Mouse (Mus musculus): ENCODE results near the gene Med22.

Gene Med22

DNA sequence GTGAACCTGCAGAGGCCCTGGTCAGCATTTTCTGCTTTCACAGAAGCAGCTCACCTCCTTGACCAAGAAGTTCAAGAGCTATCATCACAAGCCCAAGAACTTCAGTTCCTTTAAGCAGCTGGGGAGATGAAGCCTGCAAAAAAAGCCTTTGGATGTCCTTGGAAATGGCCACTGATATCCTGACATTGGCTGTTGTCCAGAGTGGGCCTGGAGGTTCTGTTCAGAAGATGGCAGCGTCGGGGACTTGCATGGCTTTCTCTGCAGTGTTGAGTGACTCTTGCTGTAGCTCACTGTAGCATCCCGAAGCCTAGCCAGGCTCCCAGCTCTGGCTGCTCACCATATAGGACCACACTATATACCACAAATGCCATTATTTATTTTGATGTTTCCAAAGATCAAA is 9.2 kb upstream of the Med22 start:
- in situ Hi-C loops (cut with MboI, MseI), result loop anchor here in 1 of 2 experiments (5.0 to 25.0 kb wide), 3 partner anchors 103 to 1707 kb away; partner anchors contain the start of genes Fam166a, Nelfb, Stpg3 and Tubb4b

DNA sequence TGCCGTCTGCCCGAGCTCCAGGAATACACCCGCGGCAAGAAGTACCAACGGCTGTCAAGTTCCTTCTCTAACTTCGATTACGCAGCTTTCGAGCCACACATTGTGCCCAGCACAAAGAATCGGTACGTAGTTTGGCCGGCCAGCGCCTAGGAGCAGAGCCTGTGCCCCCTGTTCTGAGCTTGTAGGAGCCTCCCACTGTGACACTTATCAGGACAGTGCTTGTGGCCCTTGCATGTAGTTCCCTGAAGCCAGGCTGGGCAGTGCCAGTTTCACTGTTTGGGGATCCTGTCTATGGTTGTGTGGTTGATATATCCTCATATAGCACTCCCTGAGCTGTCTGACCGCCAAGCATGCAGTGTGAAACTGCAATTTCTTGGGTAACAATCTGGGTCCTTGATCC is 6.3 kb upstream of the Med22 start:
- in situ Hi-C loops (cut with MboI, MseI), result loop anchor here in 1 of 2 experiments (5.0 to 25.0 kb wide), 3 partner anchors 106 to 1704 kb away; partner anchors contain the start of genes Fam166a, Nelfb, Stpg3 and Tubb4b

DNA sequence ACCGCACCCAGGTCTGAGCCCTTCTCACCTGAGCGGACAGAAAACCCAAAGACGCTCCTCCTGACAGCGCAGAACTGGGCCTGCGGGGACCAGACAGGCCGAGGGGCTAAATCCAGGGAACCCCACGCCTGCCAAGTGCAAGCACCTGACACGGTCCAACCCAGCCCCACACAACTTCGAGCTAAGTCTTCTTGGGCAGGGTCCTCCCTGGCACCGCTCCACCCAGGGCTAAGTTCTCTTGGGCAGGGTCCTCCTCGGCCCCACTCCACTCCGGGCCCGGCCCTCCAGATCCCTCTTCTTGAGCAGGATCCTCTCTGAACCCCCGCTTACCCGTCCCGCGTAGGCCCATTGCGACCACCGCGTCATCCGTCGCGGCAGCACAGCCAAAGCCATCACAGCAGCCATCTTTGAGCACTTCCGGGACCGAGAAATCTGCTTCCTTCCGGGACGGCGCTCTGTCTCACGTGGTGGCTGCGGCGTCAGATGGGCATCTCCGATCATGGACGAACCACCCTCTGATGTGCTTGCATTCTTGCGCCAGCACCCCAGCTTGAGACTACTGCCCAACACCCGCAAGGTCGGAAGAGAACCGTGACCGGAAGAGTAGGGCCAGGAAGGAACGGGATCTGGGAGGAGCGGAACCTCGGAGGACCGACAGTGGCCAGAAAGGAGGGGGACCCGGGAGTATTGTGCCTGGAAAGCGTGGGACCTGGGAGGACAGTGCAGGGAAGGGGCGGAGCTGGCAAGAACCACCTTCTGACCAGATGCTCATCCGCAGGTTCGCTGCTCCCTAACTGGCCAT is 5.7 kb upstream of the Med22 start, which contains the start of the genes Surf2 and Surf1:
Surf2 (plus strand) TSS at position 441 of the 802 bp plus-strand sequence.
Surf1 (minus strand) TSS at position 604 of the 802 bp plus-strand sequence.
- in situ Hi-C loops (cut with MboI, MseI), result loop anchor here in 1 of 2 experiments (5.0 to 25.0 kb wide), 3 partner anchors 106 to 1704 kb away; partner anchors contain the start of genes Fam166a, Nelfb, Stpg3 and Tubb4b

DNA sequence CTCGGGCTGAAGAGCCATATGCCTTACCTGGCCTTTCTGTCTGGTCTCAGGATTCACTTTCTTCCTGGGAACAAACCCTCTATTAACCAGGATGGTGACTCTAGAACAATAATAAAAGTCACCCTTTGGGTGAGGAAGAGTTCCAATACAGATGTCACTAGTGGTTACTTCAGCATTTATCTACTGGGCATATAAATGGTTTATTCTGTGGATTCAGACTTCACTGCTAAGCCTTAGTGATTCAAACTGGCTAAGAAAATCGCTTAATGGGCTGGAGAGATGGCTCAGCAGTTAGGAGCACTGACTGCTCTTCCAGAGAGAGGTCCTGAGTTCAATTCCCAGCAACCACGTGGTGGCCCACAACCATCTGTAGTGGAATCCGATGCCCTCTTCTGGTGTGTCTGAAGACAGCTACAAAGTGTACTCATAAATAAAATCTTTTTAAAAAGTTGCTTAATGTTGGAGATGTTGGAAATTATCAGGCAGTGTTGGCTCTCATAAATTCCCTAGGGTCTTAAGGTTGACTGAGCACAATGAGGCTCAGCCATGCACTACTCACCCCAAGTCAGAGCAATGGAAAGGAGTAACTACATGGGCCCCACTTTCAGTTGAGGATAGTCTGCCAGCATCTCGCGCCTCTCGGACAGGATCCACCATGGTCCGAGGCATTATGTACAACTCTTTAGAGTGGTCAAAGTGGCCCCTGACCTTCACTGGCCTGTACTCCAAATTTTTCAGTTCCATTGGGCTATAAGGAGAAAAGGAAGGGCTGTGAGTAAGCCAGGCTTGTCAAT is 3.9 kb upstream of the Med22 start:
- in situ Hi-C loops (cut with MboI, MseI), result loop anchor here in 1 of 2 experiments (25.0 kb wide), 1 partner anchor 1702 kb away; the partner anchor contains the start of genes Fam166a, Nelfb, Stpg3 and Tubb4b

DNA sequence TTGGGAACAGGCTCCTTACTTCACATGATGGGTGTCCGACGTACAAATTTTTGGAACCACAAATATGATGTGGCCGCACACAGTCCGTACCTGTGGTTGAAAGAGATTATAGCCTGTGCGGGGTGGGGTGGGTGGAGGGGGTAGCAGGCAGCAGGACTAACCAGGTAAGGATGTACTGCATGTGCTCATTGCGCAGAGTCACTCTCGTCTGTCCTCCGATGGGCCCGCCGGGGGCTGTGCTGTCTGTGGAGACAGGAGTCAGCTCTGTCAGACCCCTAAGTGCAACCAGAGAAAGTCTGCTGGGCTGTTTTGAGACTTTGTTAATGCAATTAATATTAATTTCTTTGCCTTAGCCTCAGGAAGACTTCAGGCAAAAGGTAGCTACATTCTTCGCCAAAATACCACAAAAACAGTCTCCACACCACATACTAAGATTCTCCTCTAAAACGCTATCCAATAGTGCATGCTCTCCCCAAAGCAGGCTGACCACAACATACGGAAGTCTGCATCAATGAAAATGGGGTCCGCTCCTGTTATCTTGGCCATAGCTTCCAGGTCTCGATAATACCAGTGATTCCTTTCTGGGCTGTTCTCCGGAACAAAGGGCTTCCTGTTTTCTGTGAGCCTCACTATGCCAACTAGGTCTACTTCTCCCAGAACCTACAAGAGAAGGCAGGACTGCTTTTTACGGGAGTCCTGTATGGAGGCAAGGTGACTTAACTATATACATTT is 3.1 kb upstream of the Med22 start:
- in situ Hi-C loops (cut with MboI, MseI), result loop anchor here in 1 of 2 experiments (25.0 kb wide), 1 partner anchor 1701 kb away; the partner anchor contains the start of genes Fam166a, Nelfb, Stpg3 and Tubb4b

DNA sequence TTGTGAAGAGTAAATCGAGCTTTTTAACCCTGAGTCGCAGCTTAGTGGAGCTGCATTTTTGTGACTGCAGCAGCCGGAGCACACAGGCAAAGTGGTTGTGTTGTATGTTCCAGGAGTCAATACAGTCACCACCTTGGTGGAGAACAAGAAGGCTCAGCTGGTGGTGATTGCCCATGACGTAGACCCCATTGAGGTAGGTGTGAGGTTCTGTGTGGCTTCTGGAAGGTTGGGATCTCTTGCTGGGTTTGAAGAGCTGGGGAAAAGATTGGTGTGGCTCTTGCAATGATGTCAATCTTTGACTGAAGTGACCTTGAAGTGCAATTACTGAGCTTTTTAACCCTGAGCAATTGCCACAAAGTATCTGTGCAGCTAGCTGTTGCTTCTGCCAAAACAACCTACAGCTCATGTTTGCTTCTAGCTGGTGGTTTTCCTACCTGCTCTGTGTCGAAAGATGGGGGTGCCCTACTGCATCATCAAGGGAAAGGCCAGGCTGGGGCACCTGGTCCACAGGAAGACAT is 1.8 kb upstream of the Med22 start:
- in situ Hi-C loops (cut with MboI, MseI), result loop anchor here in 1 of 2 experiments (25.0 kb wide), 1 partner anchor 1700 kb away; the partner anchor contains the start of genes Fam166a, Nelfb, Stpg3 and Tubb4b

DNA sequence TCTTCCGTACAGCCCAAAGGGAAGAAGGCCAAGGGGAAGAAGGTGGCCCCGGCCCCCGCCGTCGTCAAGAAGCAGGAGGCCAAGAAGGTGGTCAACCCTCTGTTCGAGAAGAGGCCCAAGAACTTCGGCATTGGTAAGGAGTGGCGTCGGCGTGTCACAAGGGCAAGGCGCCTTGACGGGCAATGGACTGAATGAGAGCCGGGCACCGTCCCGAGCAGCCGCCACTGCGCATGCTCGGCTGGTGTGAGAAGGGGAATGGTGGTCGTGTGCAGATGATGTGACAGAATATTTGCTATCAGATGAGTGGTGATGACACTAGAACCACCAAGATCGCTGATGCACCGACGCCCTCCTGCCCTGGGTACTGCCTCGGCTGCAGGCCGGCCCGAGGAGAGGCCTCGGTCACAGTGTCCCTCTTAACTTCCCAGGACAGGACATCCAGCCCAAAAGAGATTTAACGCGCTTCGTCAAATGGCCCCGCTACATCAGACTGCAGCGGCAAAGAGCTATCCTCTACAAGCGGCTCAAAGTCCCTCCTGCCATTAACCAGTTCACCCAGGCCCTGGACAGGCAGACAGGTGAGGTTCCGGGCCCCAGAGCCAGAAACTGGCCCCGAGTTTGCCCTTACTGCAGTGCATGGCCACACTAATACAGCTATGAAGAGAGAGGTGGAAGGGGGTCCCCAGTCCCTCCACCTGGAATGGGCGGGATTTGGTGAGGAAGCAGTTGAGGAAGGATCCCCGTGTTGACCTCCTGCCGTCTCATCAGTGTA is 703 bp upstream of the Med22 start:
- in situ Hi-C loops (cut with MboI, MseI), result loop anchor here in 1 of 2 experiments (25.0 kb wide), 1 partner anchor 1699 kb away; the partner anchor contains the start of genes Fam166a, Nelfb, Stpg3 and Tubb4b

DNA sequence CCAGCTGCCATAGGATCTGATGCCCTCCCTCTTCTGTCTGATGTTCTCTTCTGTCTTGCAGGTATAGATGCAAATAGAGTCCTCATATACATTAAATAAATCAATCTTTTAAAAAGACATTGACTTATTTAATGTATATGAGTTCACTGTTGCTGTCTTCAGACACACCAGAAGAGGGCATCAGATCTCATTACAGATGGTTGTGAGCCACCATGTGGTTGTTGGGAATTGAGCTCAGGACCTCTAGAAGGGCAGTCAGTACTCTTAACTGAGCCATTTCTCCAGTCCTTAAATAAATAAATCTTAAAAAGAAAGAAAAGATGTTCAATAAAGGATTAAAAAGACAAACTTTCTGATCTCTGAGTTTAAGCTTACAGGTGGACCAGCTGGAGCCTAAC is 1.1 kb downstream of the Med22 start:
- in situ Hi-C loops (cut with MboI, MseI), result loop anchor here (5.0 to 25.0 kb wide), 2 partner anchors 467 to 1697 kb away; partner anchors contain the start of genes Fam166a (in 1 of the 2), Nelfb (in 1 of the 2), Stpg3 (in 1 of the 2) and Tubb4b (in 1 of the 2)

DNA sequence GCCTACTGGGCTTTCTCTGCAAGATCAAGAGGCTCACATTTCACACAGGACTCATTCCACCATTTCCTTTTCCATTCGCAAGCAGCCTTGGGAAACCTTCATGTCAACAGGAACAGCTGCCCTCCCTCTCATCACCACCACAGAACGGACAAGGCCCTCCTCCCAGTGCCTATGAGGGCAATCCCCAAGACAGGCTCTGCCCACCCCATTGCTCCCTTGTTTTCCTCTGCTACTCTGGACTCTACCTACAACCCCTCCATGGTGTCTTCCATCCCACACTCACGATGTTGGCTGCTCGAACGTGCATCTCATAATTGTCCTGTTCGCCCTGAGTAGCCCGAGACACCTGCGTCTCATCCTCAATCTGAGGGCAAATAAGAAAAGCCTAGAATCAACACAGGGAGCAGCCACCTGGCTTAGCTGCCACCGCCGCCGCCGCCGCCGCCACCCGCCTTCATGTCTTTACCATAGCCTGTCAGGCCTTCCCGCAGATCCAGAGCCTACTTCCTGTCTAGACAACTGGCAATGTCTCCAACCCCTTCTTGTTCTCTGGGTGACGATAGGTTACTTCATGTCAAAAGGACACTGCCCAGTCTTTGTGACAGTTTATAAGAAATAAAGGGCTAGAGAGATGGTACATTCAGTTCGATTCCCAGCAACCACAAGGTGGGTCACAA is 1.6 kb downstream of the Med22 start:
- in situ Hi-C loops (cut with MboI, MseI), result loop anchor here (5.0 to 25.0 kb wide), 2 partner anchors 467 to 1697 kb away; partner anchors contain the start of genes Fam166a (in 1 of the 2), Nelfb (in 1 of the 2), Stpg3 (in 1 of the 2) and Tubb4b (in 1 of the 2)

DNA sequence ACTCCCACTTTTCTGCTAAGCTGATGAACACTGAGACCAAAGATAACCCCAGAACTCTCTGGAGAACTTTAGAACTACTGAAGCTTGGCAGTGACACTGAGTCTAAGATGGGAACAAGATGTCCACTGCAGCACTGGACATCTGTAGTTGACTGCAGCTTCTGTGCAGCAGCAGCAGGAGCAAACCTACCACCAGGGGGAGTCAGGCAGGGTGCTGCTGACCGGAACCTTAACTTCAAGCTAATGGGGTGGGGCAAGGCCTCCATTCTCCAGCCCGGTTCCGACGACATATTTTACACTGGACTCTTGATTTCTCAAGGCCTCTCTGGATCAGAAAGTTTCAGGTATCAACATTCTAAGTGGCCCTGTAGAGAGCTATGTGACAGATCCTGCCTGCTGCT is 3.4 kb downstream of the Med22 start:
- in situ Hi-C loops (cut with MboI, MseI), result loop anchor here (5.0 to 25.0 kb wide), 2 partner anchors 465 to 1695 kb away; partner anchors contain the start of genes Fam166a (in 1 of the 2), Nelfb (in 1 of the 2), Stpg3 (in 1 of the 2) and Tubb4b (in 1 of the 2)

DNA sequence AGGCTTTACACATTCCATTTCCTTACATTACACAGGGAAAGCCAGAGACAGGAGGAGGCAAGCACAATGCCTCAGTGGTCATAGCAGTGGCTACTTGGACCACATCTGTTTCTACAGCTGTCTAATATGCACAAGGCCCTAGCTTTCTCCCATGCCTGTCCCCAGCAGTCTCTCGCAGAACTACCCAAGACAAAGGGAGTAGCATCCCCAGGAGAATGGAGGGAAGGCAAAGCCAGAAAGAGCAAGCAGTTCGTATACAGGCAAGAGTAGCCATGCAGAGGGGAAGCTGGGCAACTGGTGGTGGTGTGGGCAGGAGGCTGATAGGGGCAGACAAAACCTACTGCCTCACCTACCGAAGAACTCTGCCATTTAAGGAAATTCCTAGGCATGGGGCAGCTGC is 4.0 kb downstream of the Med22 start:
- in situ Hi-C loops (cut with MboI, MseI), result loop anchor here (5.0 to 25.0 kb wide), 2 partner anchors 464 to 1694 kb away; partner anchors contain the start of genes Fam166a (in 1 of the 2), Nelfb (in 1 of the 2), Stpg3 (in 1 of the 2) and Tubb4b (in 1 of the 2)

DNA sequence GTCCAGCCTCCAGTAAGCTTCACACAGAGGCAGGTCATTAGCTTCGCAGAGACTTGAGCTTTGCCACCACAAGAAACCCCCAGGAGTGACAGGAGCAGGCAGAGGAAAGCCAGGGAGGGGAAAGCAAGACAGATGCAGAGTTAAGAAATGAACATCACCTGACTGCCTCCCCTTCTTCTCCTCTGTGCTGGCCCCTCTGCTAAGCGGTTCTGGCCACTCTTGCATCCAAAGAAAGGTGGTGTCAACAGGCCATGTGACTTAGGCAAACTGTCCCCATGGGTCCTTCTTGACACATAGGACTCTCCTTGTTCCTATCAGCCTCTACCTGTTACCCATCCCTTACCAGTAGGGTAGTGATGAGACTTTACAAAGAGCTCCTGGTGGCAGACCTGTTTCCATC is 4.5 kb downstream of the Med22 start:
- in situ Hi-C loops (cut with MboI, MseI), result loop anchor here (5.0 to 25.0 kb wide), 2 partner anchors 464 to 1694 kb away; partner anchors contain the start of genes Fam166a (in 1 of the 2), Nelfb (in 1 of the 2), Stpg3 (in 1 of the 2) and Tubb4b (in 1 of the 2)

DNA sequence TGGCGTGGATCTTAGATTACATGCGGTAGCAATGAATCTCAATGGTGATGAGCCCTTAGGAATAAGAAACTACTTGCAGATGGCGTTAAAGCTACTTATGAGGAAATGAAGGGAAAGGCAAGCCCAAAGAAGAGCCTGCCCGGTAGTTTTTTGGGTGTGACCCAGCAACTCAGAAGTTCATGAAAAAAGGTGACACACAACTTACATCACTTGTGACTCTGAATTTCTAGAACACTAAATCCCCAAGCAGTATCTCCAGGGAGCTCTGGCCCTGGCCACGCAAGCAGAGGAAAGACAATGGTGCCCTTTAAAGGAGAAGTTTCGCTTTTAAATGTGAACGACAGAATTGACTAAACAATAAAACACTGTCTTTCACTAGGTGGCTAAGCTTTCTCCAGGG is 7.2 kb downstream of the Med22 start:
- in situ Hi-C loops (cut with MboI, MseI), result loop anchor here (5.0 to 25.0 kb wide), 3 partner anchors 59 to 1691 kb away; partner anchors contain the start of genes Fam166a (in 1 of the 2), Nelfb (in 1 of the 2), Rexo4 (in 1 of the 2) and Stpg3 (in 1 of the 2)

DNA sequence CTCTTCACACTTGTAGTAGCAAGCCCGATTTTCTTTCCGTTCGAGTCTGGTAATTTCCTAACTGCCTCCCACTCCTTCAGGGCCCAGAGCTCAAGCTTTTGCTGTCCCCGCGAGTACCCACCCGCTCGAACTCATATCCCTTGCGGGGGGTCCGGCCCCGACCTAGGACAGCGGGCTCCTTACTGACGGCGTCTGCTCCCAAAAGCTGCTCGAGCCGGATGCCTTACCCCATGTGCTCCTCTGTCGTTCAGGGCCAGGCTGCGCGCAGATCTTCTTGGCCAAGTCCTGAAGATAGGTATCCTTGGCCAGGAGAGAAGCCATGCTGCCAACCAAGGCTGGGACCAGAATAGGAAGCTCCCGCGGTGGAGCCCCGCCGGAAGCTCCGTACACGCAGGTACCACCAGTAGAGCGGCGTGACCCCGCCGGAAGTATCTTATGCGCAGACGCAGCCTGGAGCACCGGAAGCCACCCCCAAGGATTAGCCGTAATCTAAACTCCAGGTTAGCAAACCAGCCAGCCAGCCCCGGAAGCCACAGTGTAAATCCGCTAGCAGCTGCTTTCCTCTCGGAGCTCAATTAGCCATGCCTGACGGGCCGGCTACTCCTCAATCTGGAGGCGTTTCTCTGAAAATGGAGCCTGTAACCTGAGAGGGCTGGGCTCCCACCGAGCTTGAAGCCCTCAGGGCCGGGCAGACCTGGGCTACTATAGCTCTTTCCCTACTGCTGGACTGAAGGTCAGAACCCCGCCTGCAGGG is 7.8 kb downstream of the Med22 start, which contains the start of gene Surf6:
Surf6 (minus strand) TSS at position 413 of the 754 bp plus-strand sequence.
- in situ Hi-C loops (cut with MboI, MseI), result loop anchor here (5.0 to 25.0 kb wide), 3 partner anchors 60 to 1690 kb away; partner anchors contain the start of genes Fam166a (in 1 of the 2), Nelfb (in 1 of the 2), Rexo4 (in 1 of the 2) and Stpg3 (in 1 of the 2)

DNA sequence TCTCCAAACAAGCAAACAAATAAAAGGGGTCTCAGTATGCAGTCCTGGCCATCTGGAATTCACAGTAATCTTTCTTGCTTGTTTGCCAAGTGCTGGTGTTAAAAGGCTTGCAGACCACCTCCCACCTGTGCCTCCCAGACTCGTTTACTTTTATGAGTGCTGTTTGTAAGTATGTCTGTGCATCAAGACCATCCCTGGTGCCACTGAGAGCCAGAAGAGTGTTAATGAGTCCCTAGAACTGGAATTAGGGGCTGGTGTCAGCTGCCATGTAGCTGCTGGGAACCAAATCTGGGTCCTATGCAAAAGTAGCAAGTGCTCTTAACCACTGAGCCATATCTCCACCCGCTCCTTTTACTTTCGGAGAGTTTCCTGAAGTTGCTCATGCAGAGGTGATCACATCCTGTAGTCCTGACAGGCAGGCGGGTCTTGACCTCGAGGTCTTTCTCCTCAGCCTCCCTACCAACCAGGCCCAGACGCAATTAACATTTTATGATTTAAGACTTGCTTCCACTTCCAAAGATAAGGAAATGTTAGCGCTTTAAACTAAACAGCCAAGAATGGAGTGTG is 8.6 kb downstream of the Med22 start:
- in situ Hi-C loops (cut with MboI, MseI), result loop anchor here (5.0 to 25.0 kb wide), 3 partner anchors 60 to 1690 kb away; partner anchors contain the start of genes Fam166a (in 1 of the 2), Nelfb (in 1 of the 2), Rexo4 (in 1 of the 2) and Stpg3 (in 1 of the 2)

DNA sequence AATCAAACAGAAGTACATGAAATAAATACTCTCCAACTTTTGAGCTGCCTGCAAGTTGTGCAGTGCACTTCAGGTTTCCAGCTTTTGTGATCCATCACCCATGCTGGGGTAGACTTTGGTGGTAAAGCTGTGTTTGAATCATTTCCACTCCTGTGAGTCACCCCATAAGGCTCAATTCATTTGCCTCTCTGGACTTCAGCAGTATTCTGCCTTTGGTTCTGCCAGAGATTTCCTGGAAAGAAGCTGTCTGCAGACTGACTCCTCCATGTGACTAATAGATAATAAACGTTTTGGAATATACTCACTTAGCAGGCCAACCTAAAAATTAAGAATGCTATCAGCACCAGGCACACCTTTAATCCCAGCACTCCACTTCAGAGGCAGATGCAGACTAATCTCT is 9.7 kb downstream of the Med22 start:
- in situ Hi-C loops (cut with MboI, MseI), result loop anchor here (5.0 to 25.0 kb wide), 3 partner anchors 62 to 1688 kb away; partner anchors contain the start of genes Fam166a (in 1 of the 2), Nelfb (in 1 of the 2), Rexo4 (in 1 of the 2) and Stpg3 (in 1 of the 2)
